In genomic region chr8:122526084-122526483, GRCm38 (mm10) we compare ENCODE assay signal across 12 mouse cellular contexts. TPM values are rescaled to one million over a fixed set of nuclear protein-coding genes. Genes with fewer than 3 reads are reported as not detected.
DNase-seq lines count a peak whose midpoint lies in the region; ATAC-seq lines count a peak whose summit lies in the region.
"Had no signal": no experiment of that assay in that cellular context is flagged by ENCODE, and none has a peak within 500 bp of the region (broad histone marks: within the 10 kb centered on the region; RNA-seq: fewer than 3 reads in every experiment).

No protein-coding gene starts in this region.

- H3K9ac ChIP-seq in heart, embryonic 14.5 days (ENCODE audit: low read length), result peak overlapping the region; percentile 42; the same call in 1 of the 2 replicates
- H3K9ac ChIP-seq in intestine, embryonic 16.5 days (ENCODE audit: low read depth, low read length), result no peak overlapping the region

- 29% methylated on average over 3 of the region's 3 CpGs for WGBS in heart, embryonic 14.5 days
- 59% methylated on average over 3 of the region's 3 CpGs for WGBS in intestine, embryonic 16.5 days

- no peaks in the 10 kb centered on the region for H3K36me3 ChIP-seq in heart, embryonic 14.5 days (ENCODE audit: control insufficient read depth, insufficient read depth, low read length)
- no peaks in the 10 kb centered on the region for H3K36me3 ChIP-seq in intestine, embryonic 16.5 days (ENCODE audit: control insufficient read depth, insufficient read depth, low read length)

- no peak for ATAC-seq in heart, embryonic 14.5 days (ENCODE audit: insufficient number of reproducible peaks, insufficient read depth, low FRiP score, low read depth)
- ATAC-seq in intestine, embryonic 16.5 days, result no peak
- no peak for ATAC-seq in erythroid progenitor cell, adult 5-6 weeks (replicated peaks; ENCODE audit: low FRiP score, poor library complexity, severe bottlenecking)

- peak overlapping the region; percentile 88 to 90 for H3K27ac ChIP-seq in heart, embryonic 14.5 days (replicated peaks in 1 of 2; ENCODE audit: control insufficient read depth in 1 of 2, insufficient read depth in 1 of 2, low read depth in 2 of 2, low read length in 2 of 2)
- peak overlapping the region; percentile 66 for H3K27ac ChIP-seq in intestine, embryonic 16.5 days (ENCODE audit: low read length)

- H3K4me2 ChIP-seq in heart, embryonic 14.5 days (ENCODE audit: low read length), result peak overlapping the region; percentile 11; the same call in 1 of the 2 replicates
- H3K4me2 ChIP-seq in intestine, embryonic 16.5 days (ENCODE audit: low read depth, low read length), result no peak overlapping the region

- DNase-seq in heart, adult 9 months (ENCODE audit: low spot score in 2 of 2), result no peak
- DNase-seq in lung, postnatal 10 days, result peak; percentile 27
- no peak for DNase-seq in lung, postnatal 14 days
- DNase-seq in cerebellum, adult 9-10 months, result no peak
- DNase-seq in layer of hippocampus, postnatal 36 days, result no peak
- DNase-seq: adrenal gland, postnatal 36 days; cerebellum, adult 18-20 months; right cerebral cortex, adult 18-20 months had no signal

- peaks cover 52 to 58% of the 10 kb centered on the region in 2 experiments for H3K4me1 ChIP-seq in heart, embryonic 14.5 days (ENCODE audit: control insufficient read depth in 2 of 2, insufficient read depth in 2 of 2, low read length in 2 of 2)
- peaks cover 46% of the 10 kb centered on the region for H3K4me1 ChIP-seq in intestine, embryonic 16.5 days (ENCODE audit: control insufficient read depth, insufficient read depth, low read length)

- no peak overlapping the region for H3K4me3 ChIP-seq in heart, embryonic 14.5 days (ENCODE audit: control insufficient read depth in 1 of 2, insufficient read depth in 1 of 2, low read depth in 1 of 2, low read length in 2 of 2)
- no peak overlapping the region for H3K4me3 ChIP-seq in intestine, embryonic 16.5 days (ENCODE audit: low read length)
- H3K4me3 ChIP-seq: megakaryocyte, embryonic 14.5 days had no signal

- no peaks in the 10 kb centered on the region for H3K27me3 ChIP-seq in heart, embryonic 14.5 days (ENCODE audit: control insufficient read depth, insufficient read depth, low read length)
- no peaks in the 10 kb centered on the region for H3K27me3 ChIP-seq in intestine, embryonic 16.5 days (replicated peaks; ENCODE audit: control insufficient read depth, insufficient read depth, low read length)
- H3K27me3 ChIP-seq: megakaryocyte, embryonic 14.5 days had no signal

- H3K9me3 ChIP-seq in heart, embryonic 14.5 days (ENCODE audit: control insufficient read depth, low read length), result no peaks in the 10 kb centered on the region
- H3K9me3 ChIP-seq in intestine, embryonic 16.5 days (ENCODE audit: control insufficient read depth, low read length), result no peaks in the 10 kb centered on the region

RNA-seq across cellular contexts. Expression of gene Piezo1, which starts 25.0 kb away (rescaled TPM):
- polyA plus RNA-seq in heart, embryonic 14.5 days (2014; fragmentation: Nextera tagmentation; extraction: Ambion mirVana), result 14.9 and 16.3 TPM in 2 replicates
- polyA plus RNA-seq in intestine, embryonic 16.5 days (2015; fragmentation: Nextera tagmentation; extraction: Ambion mirVana), result 9.8 and 11.3 TPM in 2 replicates
- 32.1 and 43.2 TPM in 2 replicates for total RNA-seq in erythroid progenitor cell, adult 5-6 weeks (2015; ENCODE audit: low replicate concordance)
- total RNA-seq in erythroid progenitor cell, adult 5-6 weeks (2017; ENCODE audit: low replicate concordance), result 31.8 and 52.9 TPM in 2 replicates
- 1 to 10 TPM; 3.1 to 4.4 TPM for total RNA-seq in layer of hippocampus, postnatal 36 days (2021)

RNA-seq across cellular contexts. Expression of gene Cdt1, which starts 41.7 kb away (rescaled TPM):
- 23.2 and 27.6 TPM in 2 replicates for polyA plus RNA-seq in heart, embryonic 14.5 days (2014; fragmentation: Nextera tagmentation; extraction: Ambion mirVana)
- polyA plus RNA-seq in intestine, embryonic 16.5 days (2015; fragmentation: Nextera tagmentation; extraction: Ambion mirVana), result 36.2 and 40.0 TPM in 2 replicates
- 55.5 and 65.8 TPM in 2 replicates for total RNA-seq in erythroid progenitor cell, adult 5-6 weeks (2015; ENCODE audit: low replicate concordance)
- total RNA-seq in erythroid progenitor cell, adult 5-6 weeks (2017; ENCODE audit: low replicate concordance), result 33.0 and 77.8 TPM in 2 replicates
- 1 to 10 TPM; 1.4 to 1.9 TPM for total RNA-seq in layer of hippocampus, postnatal 36 days (2021)

RNA-seq across cellular contexts. Expression of gene Ctu2, which starts 50.1 kb away (rescaled TPM):
- polyA plus RNA-seq in heart, embryonic 14.5 days (2014; fragmentation: Nextera tagmentation; extraction: Ambion mirVana), result 24.9 and 33.0 TPM in 2 replicates
- 37.9 and 43.6 TPM in 2 replicates for polyA plus RNA-seq in intestine, embryonic 16.5 days (2015; fragmentation: Nextera tagmentation; extraction: Ambion mirVana)
- 7.1 and 9.7 TPM in 2 replicates for total RNA-seq in erythroid progenitor cell, adult 5-6 weeks (2015; ENCODE audit: low replicate concordance)
- total RNA-seq in erythroid progenitor cell, adult 5-6 weeks (2017; ENCODE audit: low replicate concordance), result 0.23 and 0.51 TPM in 2 replicates
- total RNA-seq in layer of hippocampus, postnatal 36 days (2021), result 10 to 100 TPM; 16.6 to 21.7 TPM

RNA-seq across cellular contexts. Expression of gene Rnf166, which starts 50.2 kb away (rescaled TPM):
- polyA plus RNA-seq in heart, embryonic 14.5 days (2014; fragmentation: Nextera tagmentation; extraction: Ambion mirVana), result 39.8 and 40.8 TPM in 2 replicates
- polyA plus RNA-seq in intestine, embryonic 16.5 days (2015; fragmentation: Nextera tagmentation; extraction: Ambion mirVana), result 29.2 and 30.4 TPM in 2 replicates
- 15.5 and 20.9 TPM in 2 replicates for total RNA-seq in erythroid progenitor cell, adult 5-6 weeks (2015; ENCODE audit: low replicate concordance)
- total RNA-seq in erythroid progenitor cell, adult 5-6 weeks (2017; ENCODE audit: low replicate concordance), result 6.8 and 12.5 TPM in 2 replicates
- total RNA-seq in layer of hippocampus, postnatal 36 days (2021), result 10 to 100 TPM; 31.8 to 36.3 TPM

RNA-seq across cellular contexts. Expression of gene Aprt, which starts 50.6 kb away (rescaled TPM):
- polyA plus RNA-seq in heart, embryonic 14.5 days (2014; fragmentation: Nextera tagmentation; extraction: Ambion mirVana), result 240 and 243 TPM in 2 replicates
- 736 and 778 TPM in 2 replicates for polyA plus RNA-seq in intestine, embryonic 16.5 days (2015; fragmentation: Nextera tagmentation; extraction: Ambion mirVana)
- 39.4 and 53.7 TPM in 2 replicates for total RNA-seq in erythroid progenitor cell, adult 5-6 weeks (2015; ENCODE audit: low replicate concordance)
- 12.3 and 15.5 TPM in 2 replicates for total RNA-seq in erythroid progenitor cell, adult 5-6 weeks (2017; ENCODE audit: low replicate concordance)
- total RNA-seq in layer of hippocampus, postnatal 36 days (2021), result 10 to 100 TPM; 61.5 to 65.4 TPM

Comparison
In these comparisons a context has a peak if more than half of its experiments do, and no peak if none do; other contexts are left out.
1. RNA of gene Piezo1, which starts 25.0 kb away (total RNA-seq): 31.8 to 52.9 TPM in erythroid progenitor cell, adult 5-6 weeks; 3.1 to 4.4 TPM in layer of hippocampus, postnatal 36 days; every median in the first group is over 4 times any median in the second.
2. RNA of gene Cdt1, which starts 41.7 kb away (total RNA-seq): 33.0 to 77.8 TPM in erythroid progenitor cell, adult 5-6 weeks; 1.4 to 1.9 TPM in layer of hippocampus, postnatal 36 days; every median in the first group is over 10 times any median in the second.